Mouse (Mus musculus): ENCODE data around the gene Gtf3c2. TPM values are rescaled to one million over a fixed set of nuclear protein-coding genes. Genes with fewer than 3 reads are reported as not detected.
"Not testable (repeated sequence)": the region's sequence is repeated elsewhere in the genome, so short reads cannot be mapped to it uniquely, and the experiment has no call there.

Gene Gtf3c2
- polyA plus RNA-seq, 1 experiment from 2014 or later = 72.6 TPM

DNA sequence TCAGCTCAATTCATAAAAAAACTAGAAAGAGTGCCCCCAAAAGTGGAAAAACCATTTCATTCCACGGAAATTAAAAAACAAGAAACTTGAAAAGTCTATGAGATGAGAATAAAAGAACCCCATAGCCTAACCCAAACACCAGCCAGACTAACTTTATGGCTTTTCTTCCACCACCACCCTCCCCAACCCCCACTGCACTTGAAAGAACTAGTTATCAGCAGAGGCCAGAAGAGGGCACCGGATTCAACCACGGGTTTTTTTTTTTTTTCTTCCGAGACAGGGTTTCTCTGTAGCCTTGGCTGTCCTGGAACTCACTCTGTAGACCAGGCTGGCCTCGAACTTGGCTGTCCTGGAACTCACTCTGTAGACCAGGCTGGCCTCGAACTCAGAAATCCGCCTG lies 38.4 kb upstream of the Gtf3c2 start:
- ATAC-seq (ENCODE audit: low FRiP score) = no peak
- H3K4me1 ChIP-seq (replicated peaks; ENCODE audit: control insufficient read depth, insufficient read depth, low read length) = no peaks in the 10 kb centered on the region

DNA sequence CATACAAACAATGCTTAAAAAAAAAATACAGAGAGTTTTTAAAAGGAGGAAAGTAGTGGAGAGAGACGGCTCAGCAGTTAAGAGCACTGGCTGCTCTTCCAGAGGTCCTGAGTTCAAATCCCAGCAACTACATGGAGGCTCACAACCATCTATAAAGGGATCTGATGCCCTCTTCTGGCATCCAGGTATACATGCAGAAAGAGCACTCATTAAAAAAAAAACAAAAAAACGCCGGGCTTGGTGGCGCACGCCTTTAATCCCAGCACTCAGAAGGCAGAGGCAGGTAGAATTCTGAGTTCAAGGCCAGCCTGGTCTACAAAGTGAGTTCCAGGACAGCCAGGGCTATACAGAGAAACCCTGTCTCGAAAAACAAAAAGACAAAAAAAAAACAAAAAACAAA lies 36.6 kb upstream of the Gtf3c2 start:
- H3K4me3 ChIP-seq (ENCODE audit: low read depth, low read length); H3K36me3 ChIP-seq (ENCODE audit: control insufficient read depth, insufficient read depth, low read length); ATAC-seq (ENCODE audit: low FRiP score); H3K9me3 ChIP-seq (ENCODE audit: control insufficient read depth, low read length); H3K4me2 ChIP-seq (replicated peaks; ENCODE audit: low read depth, low read length); DNase-seq (ENCODE audit: low spot score); H3K27ac ChIP-seq (ENCODE audit: low read depth, low read length); H3K4me1 ChIP-seq (replicated peaks; ENCODE audit: control insufficient read depth, insufficient read depth, low read length); H3K9ac ChIP-seq (ENCODE audit: low read depth, low read length); H3K27me3 ChIP-seq (ENCODE audit: control insufficient read depth, insufficient read depth, low read length): not testable (repeated sequence)
- 92% methylated on average over 6 of the region's 6 CpGs for WGBS

More for the DNA sequence above, 38.4 kb upstream of the Gtf3c2 start:
- H3K36me3 ChIP-seq (ENCODE audit: control insufficient read depth, insufficient read depth, low read length) = no peaks in the 10 kb centered on the region
- no peak overlapping the region for H3K9ac ChIP-seq (ENCODE audit: low read depth, low read length)
- H3K4me3 ChIP-seq (ENCODE audit: low read depth, low read length) = no peak overlapping the region
- no peak for DNase-seq (ENCODE audit: low spot score)
- 72% methylated on average over 7 of the region's 7 CpGs for WGBS
- H3K27me3 ChIP-seq (ENCODE audit: control insufficient read depth, insufficient read depth, low read length) = no peaks in the 10 kb centered on the region
- H3K4me2 ChIP-seq (replicated peaks; ENCODE audit: low read depth, low read length) = no peak overlapping the region
- H3K27ac ChIP-seq (ENCODE audit: low read depth, low read length) = no peak overlapping the region
- no peaks in the 10 kb centered on the region for H3K9me3 ChIP-seq (ENCODE audit: control insufficient read depth, low read length)

DNA sequence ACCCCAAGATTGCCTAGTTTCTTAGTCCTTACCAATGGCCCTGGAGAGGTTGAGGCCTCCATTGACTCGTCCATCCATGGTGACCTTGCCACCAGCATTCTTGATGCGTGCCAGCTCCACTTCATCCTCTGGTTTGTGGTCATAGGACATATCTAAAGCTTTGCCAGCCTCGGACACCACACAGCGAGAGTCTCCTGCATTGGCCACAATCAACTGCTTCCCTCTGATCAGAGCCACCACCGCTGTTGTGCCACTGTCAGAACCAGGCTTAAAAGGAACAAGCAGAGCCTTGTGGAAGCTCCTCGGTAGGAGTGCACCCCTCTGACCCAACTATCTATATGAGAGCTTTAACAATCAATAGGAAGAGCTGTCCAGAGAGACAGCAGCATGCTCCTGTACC lies 24.5 kb upstream of the Gtf3c2 start:
- no peaks in the 10 kb centered on the region for H3K27me3 ChIP-seq (ENCODE audit: control insufficient read depth, insufficient read depth, low read length)
- ATAC-seq (ENCODE audit: low FRiP score) (no peak), DNase-seq (ENCODE audit: low spot score) (no peak)
- H3K36me3 ChIP-seq (ENCODE audit: control insufficient read depth, insufficient read depth, low read length) = peaks cover 8% of the 10 kb centered on the region
- no peak overlapping the region for H3K4me2 ChIP-seq (replicated peaks; ENCODE audit: low read depth, low read length)
- peaks cover 5% of the 10 kb centered on the region for H3K9me3 ChIP-seq (ENCODE audit: control insufficient read depth, low read length)
- 94% methylated on average over 6 of the region's 6 CpGs for WGBS
- H3K4me1 ChIP-seq (replicated peaks; ENCODE audit: control insufficient read depth, insufficient read depth, low read length) = peaks cover 5% of the 10 kb centered on the region; the same call in 1 of the 2 replicates
- no peak overlapping the region for H3K9ac ChIP-seq (ENCODE audit: low read depth, low read length)
- H3K4me3 ChIP-seq (ENCODE audit: low read depth, low read length) = no peak overlapping the region
- H3K27ac ChIP-seq (ENCODE audit: low read depth, low read length) = no peak overlapping the region

DNA sequence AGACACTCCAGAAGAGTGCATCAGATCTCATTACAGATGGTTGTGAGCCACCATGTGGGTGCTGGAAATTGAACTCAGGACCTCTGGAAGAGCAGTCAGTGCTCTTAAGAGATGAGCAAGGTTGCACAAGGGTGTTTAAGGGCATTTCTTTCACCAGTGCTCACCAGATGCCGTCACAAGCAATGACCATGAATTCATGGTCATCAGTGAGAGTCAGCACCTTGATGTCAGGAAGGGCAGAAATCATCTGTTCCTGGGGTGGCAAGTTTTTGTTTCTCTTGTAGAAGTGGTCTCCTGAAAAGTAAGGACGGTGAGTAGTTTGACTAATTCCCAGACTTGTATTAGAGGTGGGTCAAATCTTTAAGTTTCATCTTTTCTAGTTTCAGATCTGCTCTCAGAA lies 23.9 kb upstream of the Gtf3c2 start:
- WGBS = 81% methylated on average over 2 of the region's 2 CpGs
- DNase-seq (ENCODE audit: low spot score) = no peak
- H3K36me3 ChIP-seq (ENCODE audit: control insufficient read depth, insufficient read depth, low read length) = peaks cover 8% of the 10 kb centered on the region

DNA sequence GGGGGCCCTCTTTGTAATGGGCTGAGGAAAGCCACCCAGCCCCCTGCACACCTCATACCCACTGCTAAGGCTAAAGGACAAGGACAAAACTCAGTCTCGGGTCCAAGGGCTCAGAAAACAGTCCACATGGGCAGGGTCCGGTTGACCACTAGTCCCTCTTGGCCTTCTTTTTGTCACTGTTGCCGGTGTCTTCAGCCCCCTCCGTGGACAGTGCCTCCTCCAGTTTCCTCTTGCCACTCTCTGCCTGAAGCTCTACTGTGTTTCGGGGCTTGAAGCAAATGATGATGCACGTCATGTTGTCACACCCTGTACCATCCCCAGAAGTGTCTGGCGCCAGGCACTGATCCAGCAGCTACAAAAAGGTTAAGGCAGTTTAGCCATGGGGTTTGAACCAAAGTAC lies 23.0 kb upstream of the Gtf3c2 start:
- Histone ChIP-seq H3K36me3 (ENCODE audit: control insufficient read depth, insufficient read depth, low read length) (peaks cover 11% of the 10 kb centered on the region), H3K9ac (ENCODE audit: low read depth, low read length) (peak overlapping the region; percentile 60), H3K27me3 (ENCODE audit: control insufficient read depth, insufficient read depth, low read length) (no peaks in the 10 kb centered on the region), H3K4me1 (replicated peaks; ENCODE audit: control insufficient read depth, insufficient read depth, low read length) (peaks cover 5% of the 10 kb centered on the region; the same call in 1 of the 2 replicates), H3K4me3 (ENCODE audit: low read depth, low read length) (peak overlapping the region; percentile 81), H3K4me2 (replicated peaks; ENCODE audit: low read depth, low read length) (peak overlapping the region; percentile 61), H3K27ac (ENCODE audit: low read depth, low read length) (peak overlapping the region; percentile 68), H3K9me3 (ENCODE audit: control insufficient read depth, low read length) (peaks cover 5% of the 10 kb centered on the region)
- WGBS = 86% methylated on average over 7 of the region's 7 CpGs
- ATAC-seq (ENCODE audit: low FRiP score) = no peak
- no peak for DNase-seq (ENCODE audit: low spot score)

More for the DNA sequence above, 23.9 kb upstream of the Gtf3c2 start:
- Histone ChIP-seq H3K27me3 (ENCODE audit: control insufficient read depth, insufficient read depth, low read length) (no peaks in the 10 kb centered on the region), H3K4me2 (replicated peaks; ENCODE audit: low read depth, low read length) (no peak overlapping the region), H3K4me3 (ENCODE audit: low read depth, low read length) (no peak overlapping the region), H3K4me1 (replicated peaks; ENCODE audit: control insufficient read depth, insufficient read depth, low read length) (peaks cover 5% of the 10 kb centered on the region; the same call in 1 of the 2 replicates), H3K27ac (ENCODE audit: low read depth, low read length) (no peak overlapping the region), H3K9ac (ENCODE audit: low read depth, low read length) (no peak overlapping the region), H3K9me3 (ENCODE audit: control insufficient read depth, low read length) (peaks cover 5% of the 10 kb centered on the region)
- ATAC-seq (ENCODE audit: low FRiP score) = no peak

DNA sequence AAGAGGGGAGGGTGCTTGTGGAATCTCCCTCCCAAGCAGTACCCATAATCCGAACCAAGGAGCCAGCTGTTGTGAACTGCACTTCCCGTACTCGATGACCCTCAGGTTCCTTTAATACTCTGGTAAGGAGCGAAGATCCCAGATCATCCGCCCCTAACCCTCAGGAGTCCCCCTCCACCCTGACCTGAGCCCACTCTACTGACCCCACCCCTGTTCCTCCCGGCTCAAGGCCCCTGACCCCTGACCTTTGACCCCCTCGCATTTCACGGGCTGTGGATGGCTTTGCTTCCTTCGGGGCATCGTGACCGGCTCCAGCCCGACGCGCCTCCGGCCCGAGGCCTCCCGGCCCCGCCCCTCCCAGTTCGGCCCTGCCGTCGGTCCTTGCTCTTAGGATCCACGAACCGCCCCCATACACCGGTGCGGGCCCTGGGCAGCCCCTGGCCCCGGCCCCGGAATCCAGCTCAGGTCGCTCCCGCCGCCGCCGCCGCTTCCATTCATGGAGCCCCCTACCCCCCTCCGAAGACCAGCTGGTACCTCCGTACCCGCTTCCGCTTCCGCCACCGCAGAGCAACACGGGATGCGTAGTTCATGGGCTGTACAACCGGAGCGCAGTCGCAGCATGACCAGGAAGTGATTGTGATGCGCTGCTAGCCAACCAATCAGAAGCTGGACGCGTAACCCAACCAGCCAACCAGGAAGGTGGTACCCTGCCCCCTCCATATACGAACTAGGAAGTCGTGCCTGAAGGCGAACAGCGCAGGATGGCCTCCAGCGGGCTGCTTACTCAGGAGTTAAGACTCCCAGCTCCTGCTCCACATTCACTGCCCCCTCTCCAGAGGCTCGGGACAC lies 22.0 kb upstream of the Gtf3c2 start, which contains the start of gene Zfp513:
Gene Zfp513, minus strand, starts transcription at position 562 of the 849 bp plus-strand sequence.
- H3K4me3 ChIP-seq (ENCODE audit: low read depth, low read length) = peak within 1 kb of the TSS; percentile 81
- H3K9me3 ChIP-seq (ENCODE audit: control insufficient read depth, low read length) = peaks cover 5% of the 10 kb centered on the region
- H3K4me1 ChIP-seq (replicated peaks; ENCODE audit: control insufficient read depth, insufficient read depth, low read length) = peaks cover 5% of the 10 kb centered on the region; the same call in 1 of the 2 replicates
- H3K27me3 ChIP-seq (ENCODE audit: control insufficient read depth, insufficient read depth, low read length) = no peaks in the 10 kb centered on the region
- DNase-seq (ENCODE audit: low spot score) (peak; percentile 95), ATAC-seq (ENCODE audit: low FRiP score) (peak; percentile 98)
- H3K36me3 ChIP-seq (ENCODE audit: control insufficient read depth, insufficient read depth, low read length) = peaks cover 16% of the 10 kb centered on the region
- WGBS = under 1% methylated on average over 51 of the region's 53 CpGs
- peak within 1 kb of the TSS; percentile 86 for H3K9ac ChIP-seq (ENCODE audit: low read depth, low read length)
- H3K4me2 ChIP-seq (replicated peaks; ENCODE audit: low read depth, low read length) = peak within 1 kb of the TSS; percentile 61
- H3K27ac ChIP-seq (ENCODE audit: low read depth, low read length) = peak within 1 kb of the TSS; percentile 84

DNA sequence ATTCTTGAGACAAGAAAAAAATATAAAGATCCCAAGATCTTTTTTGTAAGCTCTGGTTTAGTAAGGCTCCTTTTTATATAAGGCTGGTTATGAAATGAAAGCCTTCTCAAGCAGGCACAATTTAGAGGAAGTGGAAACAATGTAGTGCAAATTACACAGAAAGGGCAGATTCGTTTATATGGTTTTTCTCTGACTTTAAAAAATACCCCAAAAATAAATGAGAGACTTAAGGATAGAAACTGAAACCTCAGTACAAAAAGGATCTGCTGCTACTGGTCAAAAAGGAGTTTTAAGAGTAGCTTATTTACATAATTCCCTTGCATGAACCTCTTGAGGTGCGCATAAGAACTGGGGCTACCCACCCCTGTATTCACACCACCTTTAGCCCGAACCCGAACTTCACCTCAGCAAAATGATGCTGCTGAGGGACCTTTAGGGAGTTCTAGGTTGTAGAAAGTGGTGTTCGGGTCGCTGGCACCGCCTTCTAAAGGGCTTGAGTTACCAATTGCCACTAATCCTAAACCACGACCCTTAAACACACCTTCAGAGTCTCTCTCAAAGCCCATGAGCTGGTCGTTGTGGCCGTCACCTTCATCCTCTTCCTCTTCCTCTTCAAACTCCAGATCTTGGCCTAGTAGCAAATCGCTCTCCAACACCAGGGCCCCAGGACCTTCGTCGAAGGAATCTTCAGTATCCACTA lies 21.2 kb upstream of the Gtf3c2 start:
- DNase-seq (ENCODE audit: low spot score) (no peak), ATAC-seq (ENCODE audit: low FRiP score) (no peak)
- H3K27ac ChIP-seq (ENCODE audit: low read depth, low read length) = peak overlapping the region; percentile 84; the same call in 1 of the 2 replicates
- WGBS = 23% methylated on average over 13 of the region's 13 CpGs
- peaks cover 5% of the 10 kb centered on the region for H3K9me3 ChIP-seq (ENCODE audit: control insufficient read depth, low read length)
- no peaks in the 10 kb centered on the region for H3K27me3 ChIP-seq (ENCODE audit: control insufficient read depth, insufficient read depth, low read length)
- peak overlapping the region; percentile 86 for H3K9ac ChIP-seq (ENCODE audit: low read depth, low read length)
- peak overlapping the region; percentile 48 for H3K4me2 ChIP-seq (replicated peaks; ENCODE audit: low read depth, low read length)
- H3K4me1 ChIP-seq (replicated peaks; ENCODE audit: control insufficient read depth, insufficient read depth, low read length) = peaks cover 5% of the 10 kb centered on the region; the same call in 1 of the 2 replicates
- H3K4me3 ChIP-seq (ENCODE audit: low read depth, low read length) = peak overlapping the region; percentile 81
- H3K36me3 ChIP-seq (ENCODE audit: control insufficient read depth, insufficient read depth, low read length) = peaks cover 18% of the 10 kb centered on the region

DNA sequence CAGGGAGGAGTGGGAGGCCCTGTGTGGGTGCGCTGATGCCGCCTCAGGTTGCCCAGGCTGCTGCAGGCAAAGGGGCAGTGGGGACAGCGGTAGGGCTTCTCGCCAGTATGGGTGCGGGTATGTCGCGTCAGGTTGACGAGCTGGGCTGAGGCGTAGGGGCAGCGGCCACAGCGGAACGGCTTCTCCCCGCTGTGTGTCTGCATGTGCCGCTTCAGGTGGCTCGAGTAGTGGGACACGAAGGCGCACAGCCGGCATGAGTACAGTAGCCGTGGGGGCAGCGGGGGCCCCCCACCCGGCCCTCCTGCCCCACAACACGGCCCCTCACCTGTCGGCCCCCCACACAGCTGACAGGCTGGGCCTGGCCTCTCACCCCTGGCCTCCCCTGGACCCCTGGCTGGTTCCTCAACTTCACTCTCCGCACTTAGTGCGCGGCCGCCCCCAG lies 20.4 kb upstream of the Gtf3c2 start:
- DNase-seq (ENCODE audit: low spot score) (no peak), ATAC-seq (ENCODE audit: low FRiP score) (no peak)
- peaks cover 18% of the 10 kb centered on the region for H3K36me3 ChIP-seq (ENCODE audit: control insufficient read depth, insufficient read depth, low read length)
- peak overlapping the region; percentile 81 for H3K4me3 ChIP-seq (ENCODE audit: low read depth, low read length)
- no peak overlapping the region for H3K27ac ChIP-seq (ENCODE audit: low read depth, low read length)
- H3K4me1 ChIP-seq (replicated peaks; ENCODE audit: control insufficient read depth, insufficient read depth, low read length) = peaks cover 5% of the 10 kb centered on the region; the same call in 1 of the 2 replicates
- peaks cover 5% of the 10 kb centered on the region for H3K9me3 ChIP-seq (ENCODE audit: control insufficient read depth, low read length)
- no peaks in the 10 kb centered on the region for H3K27me3 ChIP-seq (ENCODE audit: control insufficient read depth, insufficient read depth, low read length)
- WGBS = 92% methylated on average over 27 of the region's 27 CpGs
- H3K9ac ChIP-seq (ENCODE audit: low read depth, low read length) = no peak overlapping the region
- H3K4me2 ChIP-seq (replicated peaks; ENCODE audit: low read depth, low read length) = peak overlapping the region; percentile 17

Data from hindbrain, embryonic 11.5 days (tissue).